Mouse (Mus musculus): ENCODE data around the gene Arl6ip4. TPM values are rescaled to one million over a fixed set of nuclear protein-coding genes. Genes with fewer than 3 reads are reported as not detected.

The Arl6ip4 gene
- polyA plus RNA-seq (2012; rRNA removed), result 28.2 and 36.0 TPM in 2 replicates

- Histone ChIP-seq H3K4me1 (ENCODE audit: control insufficient read depth, insufficient read depth, insufficient read length) (peaks cover 21% of the 10 kb centered on the region), H3K4me3 (ENCODE audit: extremely low read depth, insufficient read depth, insufficient read length) (peak within 1 kb of the TSS; percentile 88), H3K27ac (ENCODE audit: insufficient read depth, low read length) (peak within 1 kb of the TSS; percentile 54), H3K36me3 (ENCODE audit: control insufficient read depth, insufficient read depth, low read length) (peaks cover 14% of the 10 kb centered on the region), H3K27me3 (ENCODE audit: control insufficient read depth, insufficient read depth, low read length) (no peaks in the 10 kb centered on the region)
- TF ChIP-seq CTCF (IDR thresholded peaks at IDR 0.05; ENCODE audit: extremely low read depth, insufficient read depth, insufficient read length, insufficient replicate concordance) (no peak), POLR2A (IDR thresholded peaks at IDR 0.05; ENCODE audit: low read depth, low read length) (peak; percentile 41; the same call in 1 of the 2 replicates)
- WGBS, result 1% methylated on average over 64 of the region's 64 CpGs
- DNase-seq (ENCODE audit: low read depth in 1 of 2, low spot score in 2 of 2), result peak; percentile 57 to 61
These were observed at the start of gene Arl6ip4 for GRCm38 (mm10) chr5:124115990-124116845. Gene Arl6ip4, plus strand, starts transcription at chr5:124116089.

- WGBS, result 90% methylated on average over 3 of the region's 3 CpGs
- H3K4me3 ChIP-seq (ENCODE audit: extremely low read depth, insufficient read depth, insufficient read length), result no peak overlapping the region
- TF ChIP-seq POLR2A (IDR thresholded peaks at IDR 0.05; ENCODE audit: low read depth, low read length), result no peak
- TF ChIP-seq CTCF (IDR thresholded peaks at IDR 0.05; ENCODE audit: extremely low read depth, insufficient read depth, insufficient read length, insufficient replicate concordance), result no peak
- H3K27me3 ChIP-seq (ENCODE audit: control insufficient read depth, insufficient read depth, low read length), result no peaks in the 10 kb centered on the region
- no peaks in the 10 kb centered on the region for H3K36me3 ChIP-seq (ENCODE audit: control insufficient read depth, insufficient read depth, low read length)
- DNase-seq (ENCODE audit: low read depth in 1 of 2, low spot score in 2 of 2), result no peak
- H3K27ac ChIP-seq (ENCODE audit: insufficient read depth, low read length), result no peak overlapping the region
- peaks cover 7% of the 10 kb centered on the region; the same call in 1 of the 2 replicates for H3K4me1 ChIP-seq (ENCODE audit: control insufficient read depth, insufficient read depth, insufficient read length)
These were observed 46.2 kb upstream of the Arl6ip4 start for GRCm38 (mm10) chr5:124069657-124070056.

GRCm38 (mm10) chr5:124073682-124074081, 42.2 kb upstream of the Arl6ip4 start:
- no peaks in the 10 kb centered on the region for H3K27me3 ChIP-seq (ENCODE audit: control insufficient read depth, insufficient read depth, low read length)
- no peaks in the 10 kb centered on the region for H3K36me3 ChIP-seq (ENCODE audit: control insufficient read depth, insufficient read depth, low read length)
- H3K27ac ChIP-seq (ENCODE audit: insufficient read depth, low read length), result no peak overlapping the region
- no peak overlapping the region for H3K4me3 ChIP-seq (ENCODE audit: extremely low read depth, insufficient read depth, insufficient read length)
- TF ChIP-seq POLR2A (IDR thresholded peaks at IDR 0.05; ENCODE audit: low read depth, low read length) (no peak), CTCF (IDR thresholded peaks at IDR 0.05; ENCODE audit: extremely low read depth, insufficient read depth, insufficient read length, insufficient replicate concordance) (no peak)
- no peak for DNase-seq (ENCODE audit: low read depth in 1 of 2, low spot score in 2 of 2)
- WGBS, result 72% methylated on average over 9 of the region's 9 CpGs
- H3K4me1 ChIP-seq (ENCODE audit: control insufficient read depth, insufficient read depth, insufficient read length), result peaks cover 19% of the 10 kb centered on the region; the same call in 1 of the 2 replicates

GRCm38 (mm10) chr5:124074845-124075307, 41.0 kb upstream of the Arl6ip4 start:
- no peak for DNase-seq (ENCODE audit: low read depth in 1 of 2, low spot score in 2 of 2)
- Histone ChIP-seq H3K27me3 (ENCODE audit: control insufficient read depth, insufficient read depth, low read length) (no peaks in the 10 kb centered on the region), H3K36me3 (ENCODE audit: control insufficient read depth, insufficient read depth, low read length) (no peaks in the 10 kb centered on the region), H3K4me1 (ENCODE audit: control insufficient read depth, insufficient read depth, insufficient read length) (peaks cover 23% of the 10 kb centered on the region; the same call in 1 of the 2 replicates), H3K27ac (ENCODE audit: insufficient read depth, low read length) (peak overlapping the region; percentile 33; the same call in 1 of the 2 replicates), H3K4me3 (ENCODE audit: extremely low read depth, insufficient read depth, insufficient read length) (no peak overlapping the region)
- TF ChIP-seq CTCF (IDR thresholded peaks at IDR 0.05; ENCODE audit: extremely low read depth, insufficient read depth, insufficient read length, insufficient replicate concordance) (no peak), POLR2A (IDR thresholded peaks at IDR 0.05; ENCODE audit: low read depth, low read length) (no peak)
- 16% methylated on average over 10 of the region's 10 CpGs for WGBS

- 41% methylated on average over 9 of the region's 9 CpGs for WGBS
- no peak for TF ChIP-seq POLR2A (IDR thresholded peaks at IDR 0.05; ENCODE audit: low read depth, low read length)
- TF ChIP-seq CTCF (IDR thresholded peaks at IDR 0.05; ENCODE audit: extremely low read depth, insufficient read depth, insufficient read length, insufficient replicate concordance), result no peak
- H3K4me3 ChIP-seq (ENCODE audit: extremely low read depth, insufficient read depth, insufficient read length), result no peak overlapping the region
- H3K36me3 ChIP-seq (ENCODE audit: control insufficient read depth, insufficient read depth, low read length), result no peaks in the 10 kb centered on the region
- no peaks in the 10 kb centered on the region for H3K27me3 ChIP-seq (ENCODE audit: control insufficient read depth, insufficient read depth, low read length)
- peak overlapping the region; percentile 19; the same call in 1 of the 2 replicates for H3K27ac ChIP-seq (ENCODE audit: insufficient read depth, low read length)
- H3K4me1 ChIP-seq (ENCODE audit: control insufficient read depth, insufficient read depth, insufficient read length), result peaks cover 30% of the 10 kb centered on the region; the same call in 1 of the 2 replicates
- DNase-seq (ENCODE audit: low read depth in 1 of 2, low spot score in 2 of 2), result no peak
These were observed 40.2 kb upstream of the Arl6ip4 start for GRCm38 (mm10) chr5:124075716-124076115.

- H3K4me1 ChIP-seq (ENCODE audit: control insufficient read depth, insufficient read depth, insufficient read length), result peaks cover 30% of the 10 kb centered on the region; the same call in 1 of the 2 replicates
- H3K4me3 ChIP-seq (ENCODE audit: extremely low read depth, insufficient read depth, insufficient read length), result no peak overlapping the region
- peak overlapping the region; percentile 33; the same call in 1 of the 2 replicates for H3K27ac ChIP-seq (ENCODE audit: insufficient read depth, low read length)
- no peaks in the 10 kb centered on the region for H3K36me3 ChIP-seq (ENCODE audit: control insufficient read depth, insufficient read depth, low read length)
- TF ChIP-seq POLR2A (IDR thresholded peaks at IDR 0.05; ENCODE audit: low read depth, low read length) (no peak), CTCF (IDR thresholded peaks at IDR 0.05; ENCODE audit: extremely low read depth, insufficient read depth, insufficient read length, insufficient replicate concordance) (no peak)
- WGBS, result 83% methylated on average over 9 of the region's 9 CpGs
- no peaks in the 10 kb centered on the region for H3K27me3 ChIP-seq (ENCODE audit: control insufficient read depth, insufficient read depth, low read length)
- DNase-seq (ENCODE audit: low read depth in 1 of 2, low spot score in 2 of 2), result no peak
These were observed 39.3 kb upstream of the Arl6ip4 start for GRCm38 (mm10) chr5:124076559-124076958.

Data from spleen, adult 2 months (tissue).